ENCODE assay signal across 15 mouse cellular contexts in the genomic region with DNA sequence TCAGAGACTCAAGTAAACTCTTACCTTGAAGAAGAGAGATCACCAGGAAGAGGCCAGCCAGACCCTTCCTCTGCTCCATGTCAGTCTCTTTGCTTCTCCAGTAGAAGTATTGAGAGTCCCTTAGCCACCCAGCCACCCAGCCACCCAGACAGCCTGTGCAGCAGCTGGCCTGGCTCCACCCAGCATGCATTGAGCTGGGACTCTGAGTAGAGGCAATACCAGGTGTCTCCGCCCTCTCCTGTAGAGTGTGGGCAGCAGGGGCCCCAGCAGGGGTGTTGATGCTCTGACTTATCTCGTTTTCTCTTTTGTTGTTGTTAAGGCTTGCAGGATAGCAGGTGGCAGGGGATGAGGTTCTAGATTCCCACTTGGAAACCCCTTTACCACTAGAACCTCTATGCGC. TPM values are rescaled to one million over a fixed set of nuclear protein-coding genes. Genes with fewer than 3 reads are reported as not detected.
A peak's percentile ranks its signal among the peaks of the same experiment; 100 is the strongest.
DNase-seq lines count a peak whose midpoint lies in the region; ATAC-seq and TF ChIP-seq lines count a peak whose summit lies in the region.
"Had no signal": no experiment of that assay in that cellular context is flagged by ENCODE, and none has a peak within 500 bp of the region (broad histone marks: within the 10 kb centered on the region; RNA-seq: fewer than 3 reads in every experiment).

A gene (minus strand): TSS at position 190 of the 400 bp plus-strand sequence.

- no peaks in the 10 kb centered on the region for H3K36me3 ChIP-seq in lung, postnatal 0 days (ENCODE audit: insufficient read depth, low read length)
- no peaks in the 10 kb centered on the region for H3K36me3 ChIP-seq in kidney, embryonic 15.5 days
- H3K36me3 ChIP-seq: embryonic facial prominence, embryonic 12.5 days had no signal

- H3K9ac ChIP-seq in lung, postnatal 0 days (replicated peaks; ENCODE audit: low read depth) = no peak within 1 kb of the TSS
- H3K9ac ChIP-seq in kidney, embryonic 15.5 days = no peak within 1 kb of the TSS
- H3K9ac ChIP-seq: embryonic facial prominence, embryonic 12.5 days had no signal

- no peak within 1 kb of the TSS for H3K4me3 ChIP-seq in lung, postnatal 0 days (ENCODE audit: low read depth, low read length)
- H3K4me3 ChIP-seq in kidney, embryonic 15.5 days (replicated peaks) = no peak within 1 kb of the TSS
- H3K4me3 ChIP-seq: embryonic facial prominence, embryonic 12.5 days; myocyte had no signal

- no peak for ATAC-seq in lung, postnatal 0 days
- peak; percentile 87 for ATAC-seq in inflammation-experienced regulatory T-cells, adult 6 months
- ATAC-seq in neutrophil, adult 5-6 weeks (ENCODE audit: extremely low read depth, insufficient number of reproducible peaks, low FRiP score, poor library complexity, severe bottlenecking) = peak; percentile 47; the same call in 1 of the 2 replicates
- no peak for ATAC-seq in kidney, embryonic 15.5 days (replicated peaks; ENCODE audit: low FRiP score)

- no peak for TF ChIP-seq CTCF in lung, postnatal 0 days (IDR thresholded peaks at IDR 0.05)

- WGBS in lung, postnatal 0 days = 56% methylated on average over 3 of the region's 3 CpGs
- 68% methylated on average over 3 of the region's 3 CpGs for WGBS in kidney, embryonic 15.5 days

- H3K4me1 ChIP-seq in lung, postnatal 0 days (ENCODE audit: insufficient read depth, low read depth, low read length) = no peaks in the 10 kb centered on the region
- no peaks in the 10 kb centered on the region for H3K4me1 ChIP-seq in kidney, embryonic 15.5 days
- H3K4me1 ChIP-seq: embryonic facial prominence, embryonic 12.5 days had no signal

- no peaks in the 10 kb centered on the region for H3K27me3 ChIP-seq in lung, postnatal 0 days (replicated peaks; ENCODE audit: insufficient read depth, low read length)
- H3K27me3 ChIP-seq in kidney, embryonic 15.5 days = peaks cover 27% of the 10 kb centered on the region
- H3K27me3 ChIP-seq: embryonic facial prominence, embryonic 12.5 days had no signal

- H3K27ac ChIP-seq in lung, postnatal 0 days (ENCODE audit: low read length) = no peak within 1 kb of the TSS
- H3K27ac ChIP-seq in kidney, embryonic 15.5 days = no peak within 1 kb of the TSS
- H3K27ac ChIP-seq: embryonic facial prominence, embryonic 12.5 days had no signal

- H3K4me2 ChIP-seq in lung, postnatal 0 days (replicated peaks; ENCODE audit: low read depth, low read length) = no peak within 1 kb of the TSS
- no peak within 1 kb of the TSS for H3K4me2 ChIP-seq in kidney, embryonic 15.5 days
- H3K4me2 ChIP-seq: embryonic facial prominence, embryonic 12.5 days had no signal

- H3K9me3 ChIP-seq in lung, postnatal 0 days (ENCODE audit: low read length) = no peaks in the 10 kb centered on the region
- no peaks in the 10 kb centered on the region for H3K9me3 ChIP-seq in kidney, embryonic 15.5 days (replicated peaks)
- H3K9me3 ChIP-seq: embryonic facial prominence, embryonic 12.5 days had no signal

- DNase-seq in lung, postnatal 25 days (ENCODE audit: low spot score) = peak; percentile 30
- no peak for DNase-seq in lung, postnatal 0 days (ENCODE audit: low spot score)
- no peak for DNase-seq in kidney, postnatal 10 days
- no peak for DNase-seq in layer of hippocampus, adult 18-20 months (ENCODE audit: low spot score in 2 of 2)
- DNase-seq: cerebellum, adult 8-10 months; gastrocnemius, postnatal 14 days; heart, postnatal 36 days; kidney, adult 11 months; left cerebral cortex, postnatal 4 days had no signal

- TF ChIP-seq EP300 in lung, postnatal 0 days (IDR thresholded peaks at IDR 0.05) = no peak

RNA-seq across cellular contexts. Expression of the gene that starts here (rescaled TPM):
- polyA plus RNA-seq in lung, postnatal 0 days (2015; fragmentation: Nextera tagmentation; extraction: Ambion mirVana) = 0.63 and 1.1 TPM in 2 replicates
- polyA plus RNA-seq in inflammation-experienced regulatory T-cells, adult 6 months (2017; shearing (Covaris generic)) = 1,000 to 10,000 TPM; 1,536 to 1,970 (median 1,828) TPM
- total RNA-seq in neutrophil, adult 5-6 weeks (2017) = 81.3 and 90.1 TPM in 2 replicates
- not detected in 2 replicates for polyA plus RNA-seq in kidney, embryonic 15.5 days (2015; fragmentation: Nextera tagmentation; extraction: Ambion mirVana)
- total RNA-seq in layer of hippocampus, adult 18-20 months (2021) = not detected
- total RNA-seq: heart, postnatal 36 days; left cerebral cortex, postnatal 4 days had no signal
- polyA plus RNA-seq: embryonic facial prominence, embryonic 12.5 days; forebrain, embryonic 11.5 days had no signal

Comparison
In these comparisons a context has a peak if more than half of its experiments do, and no peak if none do; other contexts are left out.
1. RNA of the gene that starts here (total RNA-seq): 81.3 to 90.1 TPM in neutrophil, adult 5-6 weeks; not detected in layer of hippocampus, adult 18-20 months; every median in the first group is over 10 times any median in the second.
2. RNA of the gene that starts here (polyA plus RNA-seq): 1,536 to 1,970 TPM in inflammation-experienced regulatory T-cells, adult 6 months; 0.63 to 1.1 TPM in lung, postnatal 0 days and not detected in kidney, embryonic 15.5 days; every median in the first group is over 100 times any median in the second.
3. ATAC-seq: peak in inflammation-experienced regulatory T-cells, adult 6 months (single experiment) and neutrophil, adult 5-6 weeks (single experiment); none in lung, postnatal 0 days (single experiment) and kidney, embryonic 15.5 days (single experiment).